Mouse (Mus musculus): ENCODE measurements around the gene Gm45021. TPM values are rescaled to one million over a fixed set of nuclear protein-coding genes. Genes with fewer than 3 reads are reported as not detected.

The Gm45021 gene
- total RNA-seq, 2 experiments from 2014 or later = not detected

DNA sequence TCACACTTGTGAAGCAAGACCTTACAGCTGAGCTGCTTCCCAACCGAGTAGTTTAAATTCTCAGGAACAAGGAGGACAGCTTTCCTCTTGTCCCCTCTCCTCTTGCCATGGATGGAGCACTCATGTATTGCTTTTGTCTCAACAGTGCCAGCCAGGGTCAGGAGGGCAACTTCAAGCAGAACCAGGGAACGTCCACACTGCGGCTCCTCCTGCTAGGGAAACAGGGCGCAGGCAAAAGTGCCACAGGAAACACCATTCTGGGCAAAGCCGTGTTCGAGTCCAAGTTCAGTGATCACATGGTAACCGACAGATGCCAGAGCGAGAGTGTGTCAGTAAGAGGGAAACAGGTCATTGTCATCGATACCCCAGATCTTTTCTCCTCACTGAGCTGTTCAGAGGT is 60.6 kb downstream of the Gm45021 start:
- DNase-seq = no peak

- no peak for DNase-seq
Observed at GRCm38 (mm10) chr6:48658721-48659120, 69.3 kb downstream of the Gm45021 start.

Other genes with a start within 250 kb of the Gm45021 start
- 10 to 100 TPM; 35.1 to 47.4 TPM for gene Krba1, start 194.0 kb upstream of the Gm45021 start, total RNA-seq (2021)
- 10 to 100 TPM; 21.4 to 22.8 TPM for gene Zfp467, start 143.8 kb upstream of the Gm45021 start, total RNA-seq (2021)
- gene Sspo, start 141.4 kb upstream of the Gm45021 start, total RNA-seq (2021) = 1 to 10 TPM; 1.4 to 2.8 TPM
- 100 to 1,000 TPM; 424 to 471 TPM for gene Atp6v0e2, start 52.0 kb upstream of the Gm45021 start, total RNA-seq (2021)
- 10 to 100 TPM; 29.4 to 35.0 TPM for gene Lrrc61, start 34.8 kb upstream of the Gm45021 start, total RNA-seq (2021)
- gene Rarres2, start 16.8 kb upstream of the Gm45021 start, total RNA-seq (2021) = 10 to 100 TPM; 12.0 to 13.5 TPM
- gene Repin1, start 4.3 kb downstream of the Gm45021 start, total RNA-seq (2021) = 10 to 100 TPM; 43.6 to 47.5 TPM
- not detected for gene Gm44965, start 4.3 kb downstream of the Gm45021 start, total RNA-seq (2021)
- gene Zfp775, start 12.5 kb downstream of the Gm45021 start, total RNA-seq (2021) = 1 to 10 TPM; 6.3 to 7.7 TPM
- 10 to 100 TPM; 13.4 to 14.5 TPM for gene AI854703, start 37.2 kb downstream of the Gm45021 start, total RNA-seq (2021)
- 1 to 10 TPM in 1 of 2 experiments, under 1 TPM in 1; 0.52 to 1.1 TPM for gene Gimap8, start 57.6 kb downstream of the Gm45021 start, total RNA-seq (2021)
- under 1 TPM; 0.28 to 0.57 TPM for gene Gimap9, start 86.5 kb downstream of the Gm45021 start, total RNA-seq (2021)
- gene Gimap4, start 94.9 kb downstream of the Gm45021 start, total RNA-seq (2021) = under 1 TPM; 0.17 to 0.33 TPM
- 1 to 10 TPM; 5.7 to 7.3 TPM for gene Gimap6, start 118.6 kb downstream of the Gm45021 start, total RNA-seq (2021)
- gene Gm28053, start 129.0 kb downstream of the Gm45021 start, total RNA-seq (2021) = not detected
- not detected for gene Gimap7, start 129.0 kb downstream of the Gm45021 start, total RNA-seq (2021)
- gene Gimap1, start 149.4 kb downstream of the Gm45021 start, total RNA-seq (2021) = 1 to 10 TPM; 2.4 to 2.5 TPM
- gene Gimap5, start 156.6 kb downstream of the Gm45021 start, total RNA-seq (2021) = 1 to 10 TPM; 1.0 to 1.7 TPM
- gene Gimap3, start 181.2 kb downstream of the Gm45021 start, total RNA-seq (2021) = not detected

Measured in layer of hippocampus, postnatal 36 days (tissue).